Mouse (Mus musculus) retina, postnatal 7 days (tissue): ENCODE data around the gene Mterf1b.

Source experiments
- DNase-seq: peaks from one replicate; pipeline ENCODE4 v3.0.0-alpha.2; 2012; ENCODE audit warnings: low read depth, low spot score

The Mterf1b gene

DNA sequence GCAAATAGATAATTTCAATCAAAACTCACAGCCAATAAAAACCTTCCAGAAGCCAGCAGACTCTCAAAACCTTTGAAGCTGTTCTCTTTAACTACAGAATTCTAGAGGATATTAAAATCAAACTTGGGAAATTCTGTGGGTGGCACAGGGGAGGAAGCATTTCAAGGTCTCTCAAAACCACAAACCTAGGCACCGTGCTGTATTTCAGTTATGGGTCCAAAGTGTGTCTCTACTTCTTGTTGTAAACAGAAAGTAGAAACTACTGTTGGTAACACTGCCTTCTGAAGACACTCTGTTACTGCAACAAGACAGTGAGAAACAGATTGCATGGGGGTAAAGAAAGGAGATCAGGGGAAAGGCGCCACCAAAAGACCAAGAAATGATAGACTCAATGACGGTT, 52.8 kb downstream of the Mterf1b start:
- DNase-seq, result no peak

DNA sequence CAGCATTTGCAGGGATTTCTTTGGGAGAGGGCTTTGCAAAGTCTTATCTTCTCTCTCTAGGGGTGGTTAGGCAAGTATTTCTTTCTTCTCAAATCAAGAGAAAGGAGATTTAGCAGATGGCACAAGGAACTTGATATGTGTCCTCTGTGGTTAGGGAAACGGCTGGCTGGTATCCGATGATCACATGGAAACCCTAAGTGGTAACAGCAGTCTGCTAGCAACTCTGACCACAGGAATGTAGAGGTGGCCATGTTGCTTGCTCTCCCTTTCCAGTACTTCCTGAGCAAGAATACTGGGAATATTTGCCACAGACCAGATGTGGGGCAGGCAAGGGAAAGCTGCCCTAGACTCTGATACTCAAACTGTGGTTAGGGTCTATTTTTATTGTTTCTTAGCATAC, 53.9 kb downstream of the Mterf1b start:
- DNase-seq, result no peak
